Mouse (Mus musculus) E14TG2a.4 (cell line): Measurements from ENCODE around the gene Krt18.

ENCODE experiments used
- CTCF ChIP-seq: conservative IDR thresholded peaks from 2 replicates; pipeline ENCODE4 v1.5.1; 2014; ENCODE audit warnings: low read length
- NANOG ChIP-seq: IDR thresholded peaks from 2 replicates; pipeline ENCODE4 v1.6.1; 2014; ENCODE audit warnings: borderline replicate concordance, low read length, mixed read lengths
- POU5F1 ChIP-seq: IDR thresholded peaks from 2 replicates; pipeline ENCODE4 v1.6.1; 2014; ENCODE audit warnings: low read length, borderline replicate concordance

- peak; percentile 48 for TF ChIP-seq CTCF
- no peak for TF ChIP-seq POU5F1
- no peak for TF ChIP-seq NANOG
Observed at GRCm38 (mm10) chr15:101983315-101983948, 44.5 kb upstream of the Krt18 start.
